Mouse (Mus musculus) kidney, postnatal 25 days (tissue): ENCODE results near the gene Usp7.

Source experiments
- DNase-seq, 2 experiments: peaks; one replicate each; pipeline ENCODE4 v3.0.0; 2021; ENCODE audit warnings: mixed read lengths in 2 of 2

Gene Usp7

DNA sequence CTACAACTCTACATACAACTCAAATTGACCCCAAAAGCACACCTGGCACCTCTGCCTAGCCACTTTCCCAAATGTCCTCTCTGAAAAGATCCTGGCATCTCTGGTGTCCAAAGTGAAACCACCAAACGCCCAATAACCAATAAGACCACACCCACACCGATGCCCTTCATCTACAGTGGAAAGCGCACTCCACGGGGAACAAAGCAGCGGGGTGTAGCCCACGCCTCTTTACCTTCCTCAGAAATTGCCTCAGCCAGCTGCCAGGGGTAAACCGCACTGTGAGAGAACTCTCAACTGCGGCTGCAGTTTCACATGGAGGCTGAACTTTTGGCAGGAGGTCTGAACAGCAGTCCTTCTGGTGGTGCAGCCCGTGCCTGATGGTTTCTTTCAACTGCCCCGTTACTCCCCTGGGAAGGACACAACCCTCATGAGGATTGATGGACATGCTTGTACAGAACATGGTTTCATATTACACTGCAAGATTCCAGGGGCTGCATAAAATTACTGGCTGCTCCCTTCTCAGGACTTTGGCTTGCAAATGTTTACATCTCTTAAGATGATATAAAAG is 76.5 kb downstream of the Usp7 start:
- no peak for DNase-seq

DNA sequence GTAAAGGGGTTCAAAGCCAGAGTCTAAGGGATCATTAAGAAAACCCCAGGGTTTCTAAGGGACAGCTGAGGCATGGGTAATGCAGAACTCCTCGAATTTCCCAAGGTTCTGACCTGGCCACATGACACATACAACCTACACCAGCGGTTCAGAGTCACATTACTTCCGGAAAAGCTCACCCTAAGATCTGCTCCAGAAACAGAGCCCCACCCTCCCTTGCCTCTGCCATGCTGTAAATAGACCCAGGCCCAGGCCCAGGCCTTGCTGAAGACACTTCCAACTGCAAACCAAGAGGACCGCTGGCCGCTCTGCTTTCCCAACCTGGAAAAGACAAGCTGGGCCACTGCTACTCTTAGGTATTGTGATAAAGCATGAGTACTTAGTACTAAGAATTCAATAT is 77.3 kb downstream of the Usp7 start:
- DNase-seq = no peak

DNA sequence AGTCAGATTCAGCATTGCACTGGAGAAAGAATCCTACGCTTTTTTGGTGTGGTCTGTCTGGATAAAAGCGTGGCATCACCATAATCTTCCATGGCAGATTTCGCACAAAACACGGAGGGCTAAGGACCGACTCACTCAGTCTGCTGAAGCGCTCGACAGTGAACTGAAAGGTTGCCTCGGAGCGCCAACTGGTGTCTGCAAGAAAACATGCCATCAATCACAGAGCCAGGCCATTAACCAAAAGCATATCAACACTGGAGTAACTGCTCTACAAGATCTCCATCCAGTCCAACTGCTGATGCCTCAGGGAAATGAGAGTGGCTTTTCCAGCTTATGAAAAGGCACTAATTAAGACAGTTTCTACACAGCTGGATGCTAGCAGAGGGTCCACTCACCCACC is 80.1 kb downstream of the Usp7 start:
- no peak for DNase-seq

DNA sequence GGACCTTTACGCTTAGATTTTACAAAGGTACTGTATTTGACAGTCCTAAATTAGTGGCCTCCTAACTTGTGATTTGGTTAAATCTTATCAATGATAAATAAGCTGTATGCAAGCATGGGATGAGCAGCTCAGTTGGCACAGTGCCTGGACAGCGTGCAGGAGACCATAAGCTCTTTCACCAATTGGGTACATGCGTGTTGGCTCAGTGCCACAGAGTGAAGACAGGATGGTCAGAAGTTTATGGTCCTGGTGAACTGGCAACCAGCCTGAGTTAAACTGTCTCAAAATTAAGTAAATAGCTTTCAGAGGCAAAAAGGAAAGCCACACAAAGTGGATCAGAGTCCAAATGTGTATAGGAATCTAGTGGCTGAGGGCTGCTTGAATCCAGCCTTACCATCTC is 91.5 kb downstream of the Usp7 start:
- DNase-seq = peak; percentile 87 to 90

DNA sequence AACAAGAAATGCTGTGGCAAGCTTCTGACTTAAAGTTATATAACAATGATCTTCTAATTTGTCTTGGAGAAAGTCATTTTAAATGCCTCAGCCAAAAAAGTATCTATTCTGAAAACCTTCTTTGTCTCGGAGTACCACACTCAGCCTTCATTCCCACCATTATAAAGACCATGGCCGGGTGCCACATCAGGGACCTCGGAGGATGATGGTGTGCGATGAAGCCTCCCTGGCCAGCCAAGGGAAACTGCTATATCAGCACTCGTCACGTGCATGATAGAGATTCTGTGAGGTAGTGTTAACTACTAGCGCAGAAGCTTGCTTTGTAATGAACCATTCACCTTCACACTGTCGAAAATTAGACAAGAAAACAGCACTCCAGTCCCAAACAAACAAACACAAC is 92.6 kb downstream of the Usp7 start:
- DNase-seq = peak in 1 of 2 experiments; percentile 34

DNA sequence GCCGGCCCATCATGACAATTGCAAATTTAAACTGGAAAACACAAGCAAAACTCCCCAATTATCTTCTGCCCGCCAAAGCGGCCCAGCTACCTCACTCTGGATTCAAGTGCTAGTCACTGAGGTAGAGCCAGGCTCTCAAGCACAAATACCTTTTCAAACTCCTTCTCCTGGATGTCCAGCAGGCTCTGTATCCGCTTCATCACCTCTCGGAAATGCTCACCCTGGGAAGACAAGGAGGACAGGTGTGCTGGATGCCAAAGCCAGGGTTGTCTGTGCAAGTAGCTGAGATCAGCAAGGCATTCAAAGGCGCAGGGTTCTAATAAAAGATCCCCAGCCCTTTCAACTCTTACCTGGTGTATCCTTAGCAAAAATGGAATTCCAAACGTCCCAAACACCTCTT is 100.9 kb downstream of the Usp7 start:
- no peak for DNase-seq

DNA sequence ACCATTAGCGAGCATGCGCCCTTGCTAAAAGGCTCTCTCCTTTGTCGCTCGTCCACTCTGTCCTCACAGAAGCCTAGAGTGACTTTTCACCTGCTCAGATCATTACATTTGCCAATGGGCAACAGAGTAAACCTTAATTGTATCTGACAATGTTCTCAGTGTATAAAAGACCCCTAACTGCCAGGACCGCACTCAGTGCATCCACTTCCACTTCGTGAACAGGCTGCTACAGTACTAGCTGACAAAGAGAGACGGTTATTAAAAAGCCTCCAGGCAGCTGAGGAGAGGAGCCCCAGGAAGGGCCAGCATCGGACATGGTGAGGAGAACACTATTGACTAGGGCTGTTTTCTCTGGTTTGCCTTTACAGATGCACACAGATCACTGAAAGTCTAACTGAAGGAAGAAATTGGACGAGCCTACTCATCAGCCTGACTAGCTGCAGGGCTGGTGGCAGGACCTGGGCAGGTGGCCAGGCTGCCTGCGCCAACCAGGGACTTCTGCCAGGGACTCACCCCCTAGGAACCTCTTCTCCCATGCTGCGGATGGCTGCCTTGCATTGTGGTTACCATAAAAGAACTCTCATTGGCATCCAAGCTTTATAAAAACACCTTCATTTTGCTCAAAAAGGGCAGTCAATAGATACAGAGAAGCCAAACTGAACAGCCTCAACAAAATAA is 102.0 kb downstream of the Usp7 start:
- DNase-seq = peak; percentile 65 to 78

DNA sequence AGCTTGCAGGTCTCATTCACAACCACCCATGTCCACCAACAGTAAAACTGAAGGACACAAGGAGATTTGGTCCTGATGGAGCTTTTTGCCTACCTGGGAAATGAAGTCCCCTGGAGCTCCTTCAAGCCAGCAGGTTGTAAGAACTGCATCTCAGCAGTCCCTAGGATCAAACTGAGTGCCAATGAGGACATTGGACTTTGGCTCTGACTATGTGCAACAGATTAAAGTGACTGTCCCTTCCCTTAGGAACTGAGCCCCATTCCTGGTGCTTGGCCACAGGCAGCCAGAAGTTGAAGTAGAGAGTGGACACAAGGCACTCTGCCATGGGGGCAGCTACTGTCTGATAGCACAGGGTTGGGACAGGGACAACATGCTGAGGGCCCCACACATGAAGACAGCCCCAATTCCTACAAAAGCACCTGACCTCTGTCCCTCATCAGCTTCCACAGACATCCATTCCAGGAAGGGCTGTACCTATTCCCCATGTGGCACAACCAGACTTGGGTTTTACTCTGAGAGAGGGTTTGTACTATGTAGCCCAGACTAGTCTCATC is 104.5 kb downstream of the Usp7 start:
- no peak for DNase-seq

DNA sequence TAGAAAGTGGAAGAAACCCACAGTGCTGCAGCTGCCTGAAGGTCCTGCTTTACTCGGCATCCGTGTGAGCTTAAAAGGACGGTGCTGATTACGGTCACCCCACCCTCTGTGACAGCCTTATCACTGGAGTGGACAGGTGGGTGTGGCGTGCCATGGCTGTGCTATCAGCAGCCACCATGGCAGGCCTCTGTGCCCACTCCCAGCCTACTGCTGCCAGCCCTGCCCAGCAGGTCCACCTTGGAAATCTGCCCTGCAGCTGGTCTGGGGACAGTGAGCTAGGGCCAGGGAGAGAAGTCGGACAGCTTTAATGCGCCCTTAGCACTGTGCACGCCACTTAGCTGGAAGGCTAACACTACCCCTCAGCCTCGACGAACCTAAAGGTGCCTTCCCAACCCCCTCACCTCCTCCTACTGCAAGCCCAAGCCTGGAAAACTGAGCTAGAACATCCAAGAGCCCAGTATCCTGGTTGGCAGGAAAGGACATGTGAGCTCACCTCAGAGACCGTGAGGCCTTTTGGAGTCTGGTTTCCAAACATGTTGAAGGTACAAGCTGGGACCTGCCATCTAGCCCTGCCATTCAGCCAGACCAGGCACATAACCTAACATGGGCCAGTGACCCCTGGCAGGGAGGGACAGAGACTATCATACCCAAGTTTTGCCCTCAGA is 105.1 kb downstream of the Usp7 start:
- DNase-seq = no peak

DNA sequence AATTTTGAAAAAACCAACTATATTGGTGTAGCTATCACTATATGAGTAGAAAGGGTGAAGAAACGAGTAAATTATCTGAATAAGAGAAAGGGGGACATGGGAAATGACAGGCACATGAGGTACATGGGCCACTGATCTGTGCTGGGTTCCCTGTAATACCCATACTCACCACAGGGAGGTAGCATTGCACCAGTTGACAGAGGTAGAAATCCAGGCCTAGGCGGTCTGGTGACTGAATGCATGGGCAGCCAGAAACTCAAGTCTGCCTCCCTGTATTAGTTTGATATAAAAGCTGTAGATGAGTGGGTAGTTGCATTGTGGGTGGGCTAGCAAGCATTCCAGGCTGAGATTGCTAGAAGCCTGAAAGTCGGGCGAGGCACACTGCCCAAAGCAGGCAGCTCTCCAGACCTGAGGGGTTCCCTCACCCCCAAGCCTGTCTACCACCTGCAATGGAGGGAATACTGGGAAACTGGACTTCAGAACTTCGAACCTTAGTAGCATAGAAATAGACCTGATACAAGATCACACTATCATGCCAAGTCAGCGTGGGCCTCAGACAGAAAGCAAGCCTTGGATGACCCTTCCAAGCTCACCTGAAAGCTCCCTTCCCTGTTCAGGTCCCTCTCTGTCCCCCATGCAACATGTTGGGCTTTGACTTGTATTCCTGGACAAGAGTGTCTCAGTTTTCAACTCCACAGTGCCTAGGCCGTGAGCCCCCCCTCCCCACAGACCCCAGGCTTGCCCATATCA is 105.8 kb downstream of the Usp7 start:
- peak; percentile 75 to 86 for DNase-seq

DNA sequence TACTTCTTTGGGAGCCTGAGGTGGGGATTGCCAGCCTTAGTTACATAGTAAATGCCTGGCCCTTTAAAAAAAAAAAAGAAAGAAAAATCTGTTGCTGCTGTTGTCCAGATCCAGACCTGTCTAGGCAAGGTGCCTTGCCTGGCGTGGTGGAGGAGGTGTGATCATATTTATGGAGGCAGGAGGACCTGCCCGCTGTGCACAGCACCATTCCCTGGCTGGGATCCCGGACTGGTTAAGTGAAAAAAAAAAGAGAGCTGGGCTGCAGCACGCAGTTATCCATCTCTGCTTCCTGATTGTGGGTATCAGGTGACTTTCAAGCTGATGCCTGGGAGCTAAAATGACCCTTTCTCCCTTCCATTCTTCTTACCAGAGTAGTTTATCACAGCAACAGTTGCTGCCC is 107.0 kb downstream of the Usp7 start:
- peak; percentile 51 to 61 for DNase-seq

DNA sequence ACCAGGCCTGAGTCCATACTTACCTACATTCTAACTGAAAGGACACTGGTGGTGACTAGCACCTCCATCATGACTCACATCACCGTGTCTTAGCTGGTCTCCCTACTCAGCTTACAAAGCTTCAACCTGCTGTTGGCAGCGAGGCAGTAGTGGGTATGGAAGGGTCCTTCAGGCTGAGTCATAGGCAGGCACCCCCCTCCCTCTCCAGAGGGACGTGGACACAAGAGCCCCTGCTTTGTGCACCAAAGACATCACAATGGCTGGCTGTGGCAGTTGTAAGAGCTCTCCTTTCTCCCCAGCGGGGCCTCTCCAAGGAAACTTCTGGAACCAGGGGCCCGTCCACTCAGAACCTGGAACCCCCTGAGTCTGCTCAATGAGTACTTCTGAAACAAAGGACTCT is 111.6 kb downstream of the Usp7 start, which contains the start of gene Gm5767:
TSS of gene Gm5767 (plus strand) at position 301 of the 400 bp plus-strand sequence.
- DNase-seq = no peak

DNA sequence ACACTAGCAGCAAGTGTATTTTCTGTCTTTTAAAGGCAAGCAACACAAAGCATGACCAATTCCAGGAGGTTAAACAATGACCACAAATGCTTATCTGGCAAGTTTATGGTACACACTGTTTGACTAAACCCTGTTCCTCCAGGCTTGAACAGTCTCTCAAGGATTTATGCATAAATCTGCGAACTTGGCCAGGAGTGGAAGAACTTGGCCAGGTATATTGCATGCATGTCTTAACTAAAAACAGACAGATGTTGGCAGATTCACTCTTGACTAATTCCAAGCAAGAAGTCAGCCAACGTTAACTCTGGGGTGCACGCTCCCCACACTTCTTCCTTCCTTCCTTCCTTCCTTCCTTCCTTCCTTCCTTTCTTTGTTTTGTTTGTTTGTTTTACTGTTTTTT is 112.3 kb downstream of the Usp7 start:
- DNase-seq = no peak

DNA sequence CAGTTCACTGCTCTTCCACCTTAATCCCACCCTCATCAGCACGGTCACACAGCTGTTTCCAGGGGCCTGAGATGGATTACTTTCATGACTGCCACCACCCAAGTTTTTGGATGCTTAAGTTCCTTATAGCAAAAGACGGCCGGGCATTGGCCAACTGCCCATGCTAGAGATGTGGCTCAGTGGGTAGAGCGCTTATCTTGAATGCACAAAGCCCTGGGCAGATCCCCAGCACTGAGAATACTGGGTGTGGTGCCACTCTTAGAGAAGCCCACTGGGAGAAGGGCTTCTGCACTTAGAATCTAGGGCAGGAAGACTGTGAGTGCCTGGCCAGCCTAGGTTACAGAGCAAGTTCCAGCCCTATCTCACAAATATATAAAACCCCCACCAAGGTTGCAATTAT is 113.4 kb downstream of the Usp7 start:
- no peak for DNase-seq

DNA sequence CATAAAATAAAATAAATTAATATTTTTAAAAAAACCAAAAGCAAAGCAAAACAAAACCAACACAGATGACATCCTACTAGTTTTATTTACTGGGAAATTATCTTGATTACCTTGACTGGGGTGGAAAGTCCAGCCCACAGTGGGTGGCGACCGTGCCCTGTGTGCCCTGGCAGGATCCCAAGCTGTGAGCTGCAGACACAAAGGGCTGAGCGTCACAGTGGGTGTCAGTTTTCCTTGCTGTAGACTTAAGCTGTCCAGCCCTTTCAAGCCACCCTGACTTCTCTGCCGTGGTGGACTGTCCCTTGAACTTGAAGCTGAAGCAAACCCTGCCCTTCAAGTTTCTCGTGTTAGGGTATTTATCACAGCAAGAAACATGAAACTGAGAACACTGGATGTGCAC is 114.1 kb downstream of the Usp7 start:
- peak; percentile 63 to 69 for DNase-seq

DNA sequence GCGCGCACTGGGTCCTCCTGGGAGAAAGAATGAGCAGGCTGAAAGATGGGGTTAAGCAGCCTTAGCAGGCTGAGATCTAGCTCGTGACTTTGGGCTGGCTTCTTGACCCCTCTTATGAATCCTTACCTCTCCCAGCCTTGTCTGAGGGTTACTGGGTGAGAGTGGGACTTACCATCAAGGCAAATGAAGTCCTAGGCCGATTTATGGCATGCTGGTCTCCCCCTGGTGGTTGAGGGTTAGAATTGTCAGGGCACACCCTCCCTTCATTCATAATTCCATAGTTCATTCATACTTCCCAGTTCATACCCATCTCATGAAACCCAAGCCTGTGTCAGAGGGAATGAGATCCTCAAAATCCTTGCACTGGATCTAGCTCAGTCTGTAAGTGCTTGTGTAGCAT is 115.3 kb downstream of the Usp7 start:
- DNase-seq = peak in 1 of 2 experiments; percentile 33

DNA sequence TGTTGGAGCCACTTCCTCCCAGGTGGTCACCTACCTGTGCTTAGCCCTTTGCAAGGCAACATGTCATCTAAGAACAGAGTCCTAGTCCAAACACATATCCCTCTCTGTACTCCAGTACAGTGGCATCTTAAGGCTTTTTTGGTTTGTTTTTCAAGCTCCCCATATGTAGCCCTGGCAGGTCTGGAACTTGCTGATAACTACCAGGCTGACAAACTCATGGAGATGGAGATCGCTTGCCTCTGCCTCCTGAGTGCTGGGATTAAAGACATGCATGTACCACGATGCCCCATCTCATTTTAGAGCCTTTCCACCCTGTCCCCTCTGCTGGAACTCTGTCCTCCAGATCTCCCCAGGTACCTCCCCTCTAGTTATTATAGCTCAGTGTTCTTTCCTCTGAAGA is 115.9 kb downstream of the Usp7 start:
- DNase-seq = no peak

DNA sequence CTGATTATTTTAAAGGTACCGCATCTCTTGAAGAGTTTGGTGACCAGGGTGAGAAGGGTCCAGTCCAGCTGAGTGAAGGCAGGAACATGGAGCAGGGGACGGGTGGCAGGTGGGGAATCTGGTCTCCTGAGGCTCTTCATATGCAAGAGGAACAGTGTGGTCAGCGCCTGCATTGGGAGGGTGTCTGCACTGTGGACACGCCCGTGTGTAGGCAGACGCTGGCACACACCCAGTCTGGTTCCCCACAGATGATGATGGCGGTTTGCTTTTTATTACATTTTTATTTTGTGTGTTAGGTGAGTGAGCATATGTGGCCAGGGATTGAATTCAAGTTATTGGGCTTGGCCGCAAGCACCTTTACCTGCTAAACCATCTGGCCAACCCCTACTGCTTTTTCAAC is 116.5 kb downstream of the Usp7 start:
- no peak for DNase-seq

DNA sequence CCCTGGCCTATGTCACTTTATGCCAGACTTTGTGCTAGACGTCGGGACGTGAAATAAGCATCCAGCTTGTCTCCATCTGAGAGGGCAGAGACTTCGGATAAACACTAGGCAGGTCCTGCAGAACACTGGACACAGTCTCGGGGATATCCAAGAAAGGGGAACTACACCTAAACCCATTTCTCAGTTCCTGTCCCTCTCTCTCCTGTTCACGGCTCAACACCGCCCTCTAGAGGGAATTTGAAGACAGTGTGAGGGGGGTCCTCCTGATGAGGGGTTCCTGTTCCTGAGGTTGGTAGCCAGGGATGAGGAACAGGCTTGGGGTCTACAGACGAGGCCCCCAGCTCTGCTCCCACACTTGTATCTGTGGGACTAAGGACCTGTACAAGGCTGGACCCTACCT is 117.9 kb downstream of the Usp7 start:
- DNase-seq = peak; percentile 47 to 54

DNA sequence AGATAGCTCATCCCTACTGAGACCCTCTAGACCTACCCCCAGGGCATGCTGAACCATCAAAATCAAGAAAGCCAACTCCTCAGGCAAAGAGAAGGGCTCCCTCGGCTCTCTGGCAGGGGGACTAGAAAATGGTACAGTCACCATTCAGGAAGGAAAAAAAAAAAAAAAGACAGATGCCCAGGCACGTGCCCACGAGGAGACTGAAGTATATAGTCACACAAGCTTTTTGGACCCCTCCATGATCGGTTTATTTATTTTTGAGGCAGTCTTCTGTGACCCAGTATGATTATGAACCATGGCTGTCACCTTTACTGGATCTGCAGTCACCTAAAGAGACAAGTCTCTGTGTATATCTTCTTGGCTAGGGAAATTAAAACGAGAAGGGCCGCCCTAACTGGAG is 118.8 kb downstream of the Usp7 start:
- no peak for DNase-seq

DNA sequence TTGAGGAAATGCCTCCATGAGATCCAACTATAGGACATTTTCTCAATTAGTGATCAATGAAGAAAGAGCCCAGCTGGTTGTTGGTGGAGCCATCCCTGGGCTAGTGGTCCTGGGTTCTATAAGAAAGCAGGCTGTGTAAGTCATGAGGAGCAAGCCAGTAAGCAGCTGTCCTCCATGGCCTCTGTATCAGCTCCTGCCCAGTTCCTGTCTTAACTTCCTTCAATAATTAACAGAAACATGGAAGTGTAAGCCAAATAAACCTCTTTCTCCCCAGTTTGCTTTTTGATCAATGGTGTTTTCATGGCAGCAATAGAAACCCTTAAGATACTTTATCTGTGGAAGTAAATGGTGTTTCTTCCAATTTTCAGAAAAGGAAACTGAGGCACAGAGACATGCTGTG is 119.3 kb downstream of the Usp7 start:
- DNase-seq = peak in 1 of 2 experiments; percentile 50

DNA sequence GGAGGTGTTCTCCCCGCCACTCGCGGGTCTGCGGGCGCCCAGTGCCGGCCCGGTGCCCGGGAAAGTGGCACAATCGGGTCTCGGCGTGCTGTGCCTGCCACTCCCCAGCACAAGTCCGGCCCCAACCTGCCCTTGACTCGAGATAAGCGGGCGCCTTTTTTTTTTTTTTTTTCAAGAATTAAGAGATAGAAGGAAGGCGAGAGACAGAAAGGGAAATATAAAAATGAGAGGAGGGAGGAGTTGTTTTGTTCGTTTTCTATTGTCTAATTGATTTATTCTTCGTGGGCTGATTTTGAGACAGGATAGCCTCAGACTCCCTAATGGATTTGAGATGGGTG is 119.8 kb downstream of the Usp7 start:
- DNase-seq = no peak

DNA sequence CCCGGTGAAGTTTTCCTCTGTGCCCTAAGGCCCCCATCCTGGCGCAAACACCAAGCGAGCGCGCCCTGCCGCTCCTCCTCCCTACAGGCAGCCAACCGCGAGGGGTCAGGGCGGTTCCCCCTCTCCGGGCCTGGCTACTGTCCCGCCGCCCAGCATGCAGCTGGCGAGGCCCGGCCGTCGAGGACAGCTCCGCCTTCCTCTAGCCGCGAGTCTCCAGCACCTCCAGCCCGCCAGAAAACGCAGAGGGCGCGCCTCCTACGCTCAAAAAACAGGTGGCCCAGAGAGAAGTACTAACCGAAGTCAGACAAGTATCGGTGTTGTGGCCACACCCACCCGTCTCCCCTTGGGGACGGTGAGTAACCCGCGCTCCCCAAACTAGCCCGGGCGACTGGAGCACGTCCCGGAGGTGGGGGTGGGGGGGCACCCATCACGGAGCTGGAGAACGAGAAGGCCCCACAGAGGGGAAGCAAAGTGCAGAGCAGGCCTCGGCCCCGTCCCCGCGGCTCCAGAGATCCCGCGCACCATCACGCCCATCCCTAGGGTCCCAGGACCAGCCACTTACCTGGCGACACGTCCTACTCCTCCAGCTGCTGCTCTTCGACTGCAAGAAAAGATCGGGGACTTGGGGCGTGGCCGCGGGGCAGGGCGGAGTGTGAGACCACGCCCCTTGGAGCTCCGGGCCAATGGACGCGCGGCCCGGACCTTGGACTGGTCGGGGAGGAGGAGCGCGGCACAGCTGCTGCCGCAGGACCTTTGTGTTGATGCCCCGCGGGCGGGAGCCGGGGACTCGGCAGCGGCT is 120.4 kb downstream of the Usp7 start, which contains the start of gene Carhsp1:
TSS of gene Carhsp1 (minus strand) at position 605 of the 799 bp plus-strand sequence.
- peak; percentile 97 to 98 for DNase-seq
